Mouse (Mus musculus): ENCODE measurements at regions not wholly inside any gene's neighbourhood (a gene's known extent, or its start where the extent isn't known, plus 50 kb on each side); places are given as distances from the start of the nearest gene placed in this dataset.

DNA sequence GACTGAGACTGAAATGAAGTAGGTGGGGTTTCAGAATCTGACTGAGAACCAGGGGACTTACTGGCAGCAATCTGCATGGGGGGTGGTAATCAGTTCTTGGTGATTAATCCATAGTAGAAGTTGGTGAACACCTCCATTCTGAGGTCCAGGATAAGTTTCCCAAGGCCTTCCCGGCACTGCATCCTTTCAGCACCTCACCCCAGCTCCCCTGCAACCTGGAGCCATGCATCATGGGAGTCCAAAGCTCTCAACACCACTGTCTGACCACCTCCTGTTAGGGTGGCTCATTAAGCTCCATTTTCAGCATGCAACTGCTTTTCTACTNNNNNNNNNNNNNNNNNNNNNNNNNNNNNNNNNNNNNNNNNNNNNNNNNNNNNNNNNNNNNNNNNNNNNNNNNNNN, 157.0 kb downstream of the Cyp26b1 start:
- no peak for DNase-seq (ENCODE audit: low spot score)

DNA sequence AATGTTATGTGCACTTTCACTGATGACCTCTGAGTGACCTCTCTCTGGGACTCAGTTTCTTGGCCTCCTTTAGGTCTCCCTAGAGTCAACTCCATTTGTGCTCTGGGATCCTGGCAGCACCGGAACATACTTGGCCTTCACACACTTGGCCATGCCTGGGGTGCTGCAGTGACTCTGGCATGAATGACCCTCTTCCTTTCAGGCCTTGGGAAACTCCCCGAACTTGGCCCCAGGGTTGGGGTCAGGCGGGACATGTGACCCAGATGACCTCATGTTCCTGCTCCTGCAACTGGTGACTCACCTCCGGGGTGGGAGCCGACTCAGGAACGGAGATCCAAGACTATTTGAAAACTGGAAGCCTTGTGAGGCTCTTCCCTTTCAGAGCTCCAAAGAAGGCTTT, 159.2 kb downstream of the Cyp26b1 start:
- DNase-seq (ENCODE audit: low spot score): no peak

DNA sequence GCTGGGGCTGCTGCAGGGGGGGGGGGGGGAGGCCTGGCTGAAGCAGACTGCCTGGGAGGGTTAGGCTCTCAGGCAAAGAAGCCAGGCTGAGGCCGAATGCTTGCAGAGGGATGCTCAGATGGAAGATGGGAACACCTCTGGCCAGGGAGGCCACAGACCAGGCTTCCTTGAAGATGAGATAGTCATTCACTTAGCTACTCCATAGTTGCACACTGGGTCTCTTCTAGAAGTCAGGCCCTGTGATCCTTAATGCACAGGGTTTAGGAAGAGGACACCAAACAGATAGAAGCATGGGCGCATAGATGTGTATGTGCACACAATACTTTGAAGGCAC, 162.1 kb downstream of the Cyp26b1 start:
- no peak for DNase-seq (ENCODE audit: low spot score)

DNA sequence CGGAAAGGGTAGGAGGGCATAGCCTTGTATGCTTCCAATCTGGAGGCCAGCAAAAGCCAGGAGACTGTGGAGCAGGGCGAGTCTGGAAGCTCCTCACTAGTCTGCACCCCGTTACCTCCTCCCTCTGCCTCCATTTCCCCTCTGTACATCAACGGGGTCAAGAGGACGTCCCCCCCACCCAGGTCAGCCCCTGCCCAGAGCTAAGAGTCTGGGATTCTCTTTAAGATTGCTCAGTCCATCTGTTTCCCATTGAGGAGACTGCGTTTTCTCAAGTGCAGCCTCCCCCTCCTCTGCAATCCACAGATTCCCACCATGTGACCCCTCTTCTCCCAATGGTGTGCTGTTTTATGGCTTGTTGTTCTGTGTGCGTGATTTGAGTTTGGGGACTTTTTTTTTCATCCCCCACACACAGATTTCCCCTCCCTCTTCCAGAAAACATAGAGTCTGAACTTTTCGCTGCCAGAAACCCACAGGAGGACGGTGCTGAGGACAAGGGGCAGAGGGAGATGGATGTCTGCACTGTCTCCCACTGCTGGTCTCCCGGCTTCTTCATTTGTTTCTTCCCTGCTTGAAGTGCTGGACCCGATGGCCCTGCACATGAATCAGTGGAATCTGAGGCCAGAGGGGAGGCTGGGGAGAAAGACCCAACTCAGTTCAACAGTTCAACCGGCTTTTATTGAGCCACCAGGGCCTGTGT, 162.6 kb downstream of the Cyp26b1 start:
- DNase-seq (ENCODE audit: low spot score): no peak

DNA sequence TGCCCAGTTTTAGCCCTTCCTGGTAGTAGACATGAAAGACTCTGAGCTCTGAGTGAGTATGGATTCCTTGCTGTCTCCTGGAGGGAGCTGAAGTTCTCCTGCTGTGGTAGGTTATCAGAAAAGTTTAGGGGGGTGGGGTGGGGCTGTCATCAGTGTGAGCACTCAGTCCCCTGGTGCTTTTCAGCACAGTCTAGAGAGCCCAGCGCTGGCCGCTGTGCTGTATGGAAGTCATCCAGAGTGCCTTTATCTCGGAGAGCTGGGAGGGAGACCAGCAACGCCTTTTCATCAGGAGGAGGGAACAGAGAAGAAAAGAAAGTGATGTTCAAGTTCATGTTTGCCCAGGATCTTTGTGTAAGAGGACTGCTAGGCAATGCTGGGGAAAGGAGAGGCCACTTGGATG, 163.6 kb downstream of the Cyp26b1 start:
- no peak for DNase-seq (ENCODE audit: low spot score)

DNA sequence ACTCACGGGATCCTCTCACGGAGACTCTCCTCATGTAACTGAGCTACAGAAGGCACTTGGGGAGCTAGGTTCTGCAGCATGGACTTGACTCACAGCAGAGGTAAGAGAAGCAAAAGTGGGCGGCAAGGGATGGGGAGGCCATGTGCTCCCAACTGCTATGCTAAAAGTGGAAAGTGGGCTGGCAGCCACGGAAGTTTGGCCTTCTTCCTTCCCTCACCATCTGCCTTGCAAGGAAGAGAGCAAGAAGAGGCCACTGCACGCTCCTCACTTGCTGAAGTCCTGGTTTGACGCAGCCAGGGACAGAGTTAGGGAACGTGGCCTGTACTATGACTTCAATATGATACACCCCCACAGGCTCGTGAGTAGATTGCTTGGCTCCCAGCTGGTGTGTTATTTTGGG, 164.5 kb downstream of the Cyp26b1 start:
- DNase-seq (ENCODE audit: low spot score): no peak

DNA sequence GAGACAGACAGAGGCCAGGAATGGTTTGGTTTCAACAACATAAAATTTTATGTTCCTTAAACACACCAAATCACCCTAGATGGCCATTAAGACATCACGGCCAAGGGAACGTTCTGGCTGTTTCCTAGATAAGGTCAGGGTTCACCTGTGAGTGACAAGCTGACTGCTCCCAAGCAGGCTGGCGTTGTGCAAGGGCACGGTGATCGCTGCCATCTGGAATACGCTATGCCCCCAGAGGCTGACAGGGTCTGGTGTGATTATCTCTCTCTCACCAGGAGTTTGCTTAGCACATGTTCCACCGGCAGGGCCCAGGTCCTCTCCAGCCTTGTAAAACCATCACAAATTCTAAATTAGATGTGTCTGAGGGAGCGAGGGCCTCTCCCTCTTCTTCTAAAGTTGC, 167.0 kb downstream of the Cyp26b1 start:
- DNase-seq (ENCODE audit: low spot score): no peak

DNA sequence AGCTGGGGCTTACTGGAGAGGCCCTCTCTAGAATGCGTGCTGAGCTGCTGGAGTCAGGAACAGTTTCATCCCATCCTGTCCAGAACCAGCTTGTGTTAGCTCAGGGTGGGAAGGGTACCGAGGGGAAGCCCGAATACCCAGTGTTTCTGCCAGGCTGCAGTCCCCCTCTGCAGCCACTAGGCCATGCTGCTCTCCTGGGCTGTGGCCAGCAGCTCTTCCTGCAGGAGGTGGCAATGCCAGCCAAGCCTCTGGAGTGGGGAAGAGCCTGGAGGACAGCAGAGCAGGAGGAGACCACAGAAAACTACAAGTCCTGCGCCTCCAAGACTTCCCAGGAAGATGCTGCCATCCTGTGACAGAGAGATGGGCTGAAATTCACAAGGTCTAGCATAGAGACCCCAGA, 167.9 kb downstream of the Cyp26b1 start:
- DNase-seq (ENCODE audit: low spot score): peak; percentile 19

DNA sequence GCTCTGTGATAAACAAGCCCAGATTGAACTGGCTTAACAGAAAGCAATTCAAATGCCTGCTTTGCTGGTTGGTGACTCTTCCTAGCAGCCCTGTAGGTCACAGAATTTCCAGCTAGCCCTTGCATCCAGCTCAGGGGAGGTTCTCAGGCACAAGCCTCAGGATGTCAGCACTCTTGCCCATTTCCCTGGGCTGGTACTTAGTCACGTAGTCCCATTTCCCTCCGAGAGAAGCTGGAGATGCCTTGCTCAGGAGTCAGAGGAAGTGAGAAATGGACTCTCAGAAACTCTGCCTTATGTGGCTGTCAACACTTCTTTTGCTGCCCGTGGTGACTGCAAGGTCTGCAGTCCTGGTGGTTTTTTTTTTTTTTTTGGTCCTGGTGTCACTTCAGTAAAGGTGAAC, 170.8 kb downstream of the Cyp26b1 start:
- DNase-seq (ENCODE audit: low spot score): no peak

DNA sequence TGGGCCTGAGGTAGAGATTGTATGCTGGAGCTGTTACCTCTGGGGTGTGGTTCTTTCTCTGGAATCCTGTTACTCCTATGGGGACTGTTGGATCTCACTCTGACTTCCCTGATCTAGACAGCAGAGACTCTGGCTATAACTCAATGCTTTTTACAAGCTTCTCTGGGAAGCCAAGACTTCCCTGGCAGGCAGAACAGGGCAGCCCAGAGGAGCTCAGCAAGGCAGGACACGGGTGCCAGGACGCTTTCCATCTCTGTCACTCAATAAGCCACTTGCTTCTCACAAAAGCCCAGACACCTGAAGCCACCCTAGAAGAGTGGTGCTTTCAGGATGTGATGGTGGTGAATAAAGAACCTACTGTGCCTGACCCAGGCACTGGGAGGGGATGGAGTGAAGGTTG, 174.0 kb downstream of the Cyp26b1 start:
- no peak for DNase-seq (ENCODE audit: low spot score)

DNA sequence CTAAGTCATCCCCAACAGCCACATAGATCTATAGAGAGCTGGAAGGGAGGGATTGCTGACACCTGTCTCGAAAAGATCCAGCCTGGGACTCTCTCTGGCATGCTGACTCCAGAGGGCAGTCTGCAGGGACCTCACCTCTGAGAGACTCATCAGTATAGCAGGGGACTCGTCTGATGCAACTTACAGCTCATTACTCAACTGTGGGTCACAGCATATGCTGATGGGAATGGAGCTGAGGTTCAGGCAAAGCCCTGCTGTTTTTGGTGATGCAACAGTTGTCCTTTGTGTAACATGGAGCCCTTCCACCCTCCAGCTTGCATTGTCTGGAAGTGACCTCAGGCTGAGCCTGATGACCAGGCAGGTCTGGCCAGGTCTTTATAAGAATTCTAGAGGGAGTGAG, 174.4 kb downstream of the Cyp26b1 start:
- DNase-seq (ENCODE audit: low spot score): no peak

DNA sequence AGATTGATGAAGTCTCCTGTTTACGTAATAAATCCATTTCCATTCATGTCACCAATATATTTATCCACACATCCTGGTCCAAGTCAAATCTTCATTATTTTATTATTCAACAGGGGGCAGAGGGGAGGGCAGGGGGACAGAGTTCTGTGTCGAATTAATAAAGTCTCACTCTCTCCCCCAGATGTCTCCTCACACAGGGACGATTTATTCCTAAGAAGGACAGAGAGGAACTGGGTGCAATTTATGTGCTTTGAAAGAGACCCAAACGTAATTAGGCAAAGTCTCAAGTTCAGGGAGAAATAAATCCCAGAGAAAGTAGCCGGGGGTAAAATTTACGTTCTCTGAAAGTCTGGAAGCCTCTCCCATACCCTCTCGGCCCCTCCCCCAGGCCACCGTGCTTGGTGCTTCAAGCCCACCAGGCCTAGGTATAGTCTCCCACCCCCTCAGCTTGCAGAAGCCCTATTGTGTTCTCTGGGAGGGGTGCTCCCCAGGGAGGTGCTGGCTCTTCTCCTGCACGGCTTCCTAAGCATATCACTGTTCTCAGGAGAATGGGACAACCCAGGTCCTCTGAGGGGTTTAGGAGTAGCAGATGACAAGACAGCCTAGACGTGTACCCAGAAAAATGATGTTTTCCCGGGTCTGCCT, 176.6 kb downstream of the Cyp26b1 start:
- no peak for DNase-seq (ENCODE audit: low spot score)

DNA sequence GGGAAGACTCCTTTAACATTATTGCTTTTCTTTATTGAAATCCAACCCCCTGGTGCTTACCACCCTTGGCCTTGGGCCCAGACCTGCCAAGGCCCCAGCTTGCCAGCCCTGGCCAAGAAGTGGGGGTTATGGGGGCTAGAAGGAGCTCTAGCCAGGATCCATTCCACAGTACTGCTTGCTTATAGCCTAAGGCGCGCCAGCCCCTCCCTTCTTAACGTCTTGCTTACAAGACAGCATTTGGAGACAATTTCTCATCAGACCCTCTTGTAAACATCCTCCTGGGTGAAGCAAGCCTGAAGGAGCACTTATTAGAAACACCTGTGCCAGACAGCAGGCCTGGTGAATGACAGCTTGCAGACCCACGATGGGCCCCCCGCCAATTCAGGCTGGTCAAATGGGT, 179.3 kb downstream of the Cyp26b1 start:
- DNase-seq (ENCODE audit: low spot score): no peak

DNA sequence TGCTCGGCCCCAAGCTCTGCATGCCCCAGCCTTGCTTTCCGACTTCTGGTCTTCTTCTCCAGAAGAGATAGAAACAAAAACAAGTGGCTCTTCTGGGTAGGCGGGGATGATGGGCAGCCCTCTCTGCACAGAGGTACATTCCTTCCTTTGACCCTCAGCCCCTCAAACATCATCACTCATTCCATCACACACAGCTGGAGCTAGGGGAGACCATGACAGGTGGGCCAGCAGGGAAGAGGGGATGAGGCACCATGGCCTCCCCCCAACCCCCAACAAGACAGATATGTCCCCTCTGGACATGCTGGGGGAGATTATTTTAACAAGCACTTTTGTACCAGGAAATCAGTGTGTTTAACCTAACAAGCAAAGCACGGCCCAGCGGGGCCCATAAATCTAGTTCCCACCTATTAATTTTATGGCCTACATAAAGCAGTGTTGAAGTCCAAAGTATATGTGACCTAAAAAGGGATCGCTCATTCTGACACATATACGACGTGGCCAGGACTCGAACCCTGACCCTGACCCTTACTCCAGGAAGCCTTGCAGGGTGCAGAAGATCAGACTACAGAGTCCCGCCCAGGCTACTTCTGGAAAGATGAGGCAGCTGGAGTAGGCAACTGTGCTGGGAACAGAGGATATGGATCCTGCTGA, 183.7 kb downstream of the Cyp26b1 start:
- no peak for DNase-seq (ENCODE audit: low spot score)

DNA sequence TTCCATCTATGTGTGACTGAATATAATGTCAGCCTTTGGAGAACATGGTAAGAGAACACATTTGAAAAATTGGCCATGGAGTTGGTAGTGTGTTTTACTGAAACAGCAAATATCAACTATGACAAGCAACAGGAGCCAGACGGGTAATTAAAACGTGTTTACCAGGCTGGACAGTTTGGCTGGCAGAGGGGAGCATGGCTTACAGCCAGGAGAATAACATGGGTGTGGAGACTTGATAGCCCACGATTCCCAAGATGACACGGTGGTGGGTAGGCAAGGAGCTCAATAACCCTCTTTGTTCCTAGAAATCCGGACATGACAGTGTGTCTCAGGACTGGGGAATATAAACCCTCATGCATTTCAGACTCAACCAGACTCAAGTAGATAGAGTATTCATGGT, 185.2 kb downstream of the Cyp26b1 start:
- no peak for DNase-seq (ENCODE audit: low spot score)

DNA sequence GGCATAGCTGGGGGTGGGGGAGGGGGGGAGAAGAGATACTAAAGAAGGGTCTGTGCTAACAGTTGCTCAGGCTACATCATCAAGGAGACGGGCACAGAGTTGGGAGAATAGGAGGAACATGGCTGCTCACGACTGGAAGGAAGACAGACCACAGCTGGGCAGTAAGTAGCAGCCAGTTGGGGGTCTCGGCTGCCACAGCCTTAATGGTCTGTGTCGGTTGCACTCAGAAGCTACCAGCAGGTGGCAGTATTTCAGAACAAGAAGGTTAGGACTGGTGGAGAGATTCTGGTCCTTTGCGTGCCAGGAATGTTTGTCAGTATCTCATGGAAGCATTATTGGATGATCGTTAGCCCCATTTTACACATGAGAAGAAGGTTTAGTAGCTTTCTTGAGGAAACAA, 185.9 kb downstream of the Cyp26b1 start:
- DNase-seq (ENCODE audit: low spot score): peak; percentile 69

DNA sequence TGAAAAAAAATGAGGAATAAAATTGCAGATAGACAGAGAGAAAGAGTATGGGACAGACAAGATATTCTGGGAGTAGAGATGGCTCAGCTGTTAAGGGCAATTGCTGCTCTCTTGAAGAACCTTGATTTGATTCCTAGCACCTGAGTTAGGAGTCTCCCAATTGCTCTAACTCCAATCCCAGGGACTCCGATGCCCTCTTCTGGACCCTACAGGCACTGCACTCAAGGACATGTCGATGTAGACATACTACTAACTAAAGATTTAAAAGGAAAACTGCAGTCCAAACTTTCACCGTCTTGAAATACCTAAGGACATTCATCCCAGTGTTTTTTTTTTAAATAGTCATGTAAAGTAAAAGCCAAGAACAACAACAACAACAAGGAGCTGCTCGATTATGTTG, 189.0 kb downstream of the Cyp26b1 start:
- DNase-seq (ENCODE audit: low spot score): no peak

DNA sequence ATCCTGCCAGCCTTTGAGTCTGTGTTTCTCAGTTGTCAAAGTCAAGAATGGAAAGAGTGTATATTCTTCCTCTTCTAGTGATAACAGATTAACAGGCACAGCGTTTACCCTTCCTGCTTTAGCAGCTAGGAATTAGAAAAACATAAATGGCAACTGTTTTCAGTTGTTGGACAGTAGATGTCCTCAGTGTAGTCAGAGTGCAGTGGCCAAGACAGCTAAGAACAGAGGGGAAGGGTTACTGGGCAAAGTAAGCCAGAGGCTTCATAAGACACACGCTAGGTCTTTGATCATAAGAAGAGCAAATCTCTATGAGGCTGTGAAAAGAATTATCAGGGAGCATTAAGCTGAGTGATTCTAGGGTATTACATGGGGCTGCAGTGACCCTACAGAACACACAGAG, 191.3 kb downstream of the Cyp26b1 start:
- DNase-seq (ENCODE audit: low spot score): no peak

DNA sequence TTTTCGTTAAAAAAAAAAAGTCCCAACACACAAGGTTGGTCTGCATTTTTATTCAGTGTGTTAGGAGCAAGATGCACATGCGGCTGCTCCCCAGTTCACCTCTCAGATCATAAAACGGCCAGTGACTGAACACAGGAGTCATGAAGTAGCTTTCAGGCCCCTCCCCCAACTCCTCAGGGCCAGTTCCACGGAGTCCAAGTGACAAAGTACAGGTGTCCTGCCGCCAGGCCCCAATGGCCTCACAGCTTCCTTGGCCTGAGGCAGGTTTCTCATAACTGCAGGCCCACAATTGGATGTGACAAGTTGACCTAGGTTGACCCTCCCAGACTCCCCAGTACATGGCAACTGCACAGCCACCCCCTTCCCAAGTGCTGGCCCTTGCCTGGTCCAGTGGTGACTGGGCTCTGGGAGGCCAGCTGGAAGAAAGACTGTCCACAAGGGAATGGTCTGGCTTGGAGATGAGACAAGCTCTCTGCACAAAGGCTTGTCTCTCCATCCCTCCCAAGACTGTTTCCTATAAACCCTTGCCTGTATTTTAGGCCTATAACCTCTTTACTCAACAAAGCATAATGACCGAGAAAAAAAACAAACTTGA, 199.1 kb downstream of the Cyp26b1 start:
- DNase-seq (ENCODE audit: low spot score): no peak

DNA sequence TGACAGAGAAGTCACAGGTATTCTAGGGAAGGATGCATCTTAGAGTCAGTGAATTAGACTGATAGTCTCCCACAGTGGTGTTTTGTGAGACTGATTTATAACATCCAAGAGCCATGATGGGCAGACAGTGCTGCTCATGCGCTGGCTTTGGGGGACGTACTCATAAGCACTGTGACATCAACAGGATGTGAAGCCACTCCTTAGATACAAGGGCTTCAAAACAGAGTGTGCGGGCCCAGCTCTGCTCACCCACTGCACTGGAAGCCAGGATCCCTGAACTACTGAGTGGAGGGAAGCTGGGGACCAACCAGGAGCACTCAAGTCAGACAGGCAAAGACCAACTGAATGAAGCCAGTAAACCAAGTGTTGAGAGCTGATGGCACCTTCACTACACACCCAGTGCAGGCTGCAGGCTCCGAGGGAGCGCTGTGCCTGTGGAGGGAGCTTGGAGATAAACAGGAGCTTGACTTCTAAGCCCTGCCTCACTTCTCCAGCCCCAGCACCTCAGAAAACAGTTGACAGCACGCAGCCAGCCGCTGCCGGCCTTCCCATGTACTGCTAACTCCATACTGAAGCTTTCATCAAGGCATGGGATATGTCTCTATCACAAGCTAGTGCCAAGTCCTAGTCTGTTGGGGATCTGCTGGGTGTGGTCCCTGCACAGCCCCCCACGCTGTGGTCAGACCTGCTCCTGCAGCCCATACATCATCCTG, 200.0 kb downstream of the Cyp26b1 start:
- DNase-seq (ENCODE audit: low spot score): no peak

DNA sequence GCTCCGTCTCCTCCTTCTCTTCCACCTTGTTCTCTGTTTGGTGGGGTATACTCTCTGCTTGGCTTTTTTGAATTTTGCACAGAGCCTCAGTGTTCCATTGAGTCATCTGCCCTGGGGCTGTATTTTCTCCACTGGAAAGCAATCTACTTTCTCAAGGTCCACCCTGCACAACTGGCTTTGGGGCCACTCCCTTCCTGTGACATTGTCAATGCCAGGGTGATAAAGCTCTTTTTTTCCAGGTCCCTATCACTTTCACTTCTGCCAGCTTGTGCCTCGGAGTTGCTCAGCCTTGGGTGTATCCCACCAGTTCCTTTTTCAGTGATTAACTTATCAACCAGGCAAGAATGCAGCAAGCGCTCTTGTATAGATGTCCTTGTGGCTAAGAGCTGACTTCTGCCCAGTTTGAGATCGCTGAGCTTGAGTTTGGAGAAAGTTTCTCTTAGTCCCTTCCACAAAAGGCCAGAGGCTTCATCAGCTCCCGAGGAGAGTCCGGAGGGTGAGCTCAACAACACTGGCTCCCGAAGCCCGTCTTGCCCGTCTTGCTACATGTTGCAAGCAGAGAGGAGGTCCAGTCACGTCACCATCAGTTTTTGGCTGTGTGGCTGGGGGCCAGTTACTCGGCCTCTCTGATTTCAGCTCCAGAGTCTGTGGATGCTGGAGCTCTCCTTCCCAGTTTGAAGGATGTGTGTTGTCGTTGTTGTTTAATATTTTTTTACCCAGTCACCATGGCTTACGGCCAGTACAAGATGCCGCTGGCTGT, 200.8 kb downstream of the Cyp26b1 start:
- DNase-seq (ENCODE audit: low spot score): no peak

DNA sequence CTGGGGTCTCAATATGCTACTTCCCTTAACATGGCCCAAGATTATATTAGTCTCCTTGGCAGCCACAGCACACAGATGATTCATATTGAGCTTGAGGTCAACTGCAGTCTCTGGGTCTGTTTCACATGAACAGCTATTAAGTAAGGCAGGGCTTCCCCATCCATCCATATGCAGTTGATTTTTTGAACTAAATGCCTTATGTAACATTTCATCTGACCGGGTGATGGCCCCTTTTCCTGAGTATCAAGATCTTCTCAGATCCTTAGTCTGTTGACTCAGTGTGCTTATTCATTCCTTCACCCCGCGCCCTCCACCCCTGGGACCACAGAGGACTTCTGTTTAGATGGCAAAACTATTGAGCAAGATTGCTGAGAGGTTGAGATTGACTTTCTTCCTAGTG, 202.7 kb downstream of the Cyp26b1 start:
- no peak for DNase-seq (ENCODE audit: low spot score)
